Mouse (Mus musculus) kidney, embryonic 14.5 days (tissue): ENCODE measurements around the gene Plekhn1. TPM values are rescaled to one million over a fixed set of nuclear protein-coding genes. Genes with fewer than 3 reads are reported as not detected.

ENCODE experiments used
- ATAC-seq: fragments of 200-750 bp; cut with Nextera tagmentation; 2 replicates; pipeline ENCODE4 v1.8.0; 2017; ENCODE audit warnings: moderate number of reproducible peaks, mild to moderate bottlenecking, moderate TSS enrichment, moderate library complexity; ENCODE audit not compliant: low FRiP score, low TSS enrichment
- H3K27ac ChIP-seq: fragments of 300-500 bp; sonication (generic); 2 replicates; pipeline ENCODE4 v1.5.1; 2014; ENCODE audit warnings: low read depth, mild to moderate bottlenecking, low read length, moderate library complexity, mixed read lengths
- H3K27me3 ChIP-seq: fragments of 300-500 bp; sonication (generic); 2 replicates; pipeline ENCODE4 v1.6.1; 2014; ENCODE audit warnings: mild to moderate bottlenecking, low read length; ENCODE audit not compliant: control insufficient read depth, insufficient read depth
- H3K36me3 ChIP-seq: fragments of 300-500 bp; sonication (generic); 2 replicates; pipeline ENCODE4 v1.6.1; 2014; ENCODE audit warnings: low read length, mixed read lengths; ENCODE audit not compliant: control insufficient read depth, insufficient read depth
- H3K4me1 ChIP-seq: fragments of 300-500 bp; sonication (generic); 2 replicates; pipeline ENCODE4 v1.6.1; 2014; ENCODE audit warnings: low read length, mixed read lengths; ENCODE audit not compliant: control insufficient read depth, insufficient read depth
- H3K4me2 ChIP-seq: fragments of 300-500 bp; sonication (generic); replicated peaks from 2 replicates; pipeline ENCODE4 v1.6.1; 2014; ENCODE audit warnings: low read depth, mild to moderate bottlenecking, low read length
- H3K4me3 ChIP-seq: fragments of 300-500 bp; sonication (generic); 2 replicates; pipeline ENCODE4 v1.5.1; 2014; ENCODE audit warnings: mild to moderate bottlenecking, low read length
- H3K9ac ChIP-seq: fragments of 300-500 bp; sonication (generic); 2 replicates; pipeline ENCODE4 v1.6.1; 2014; ENCODE audit warnings: low read depth, mild to moderate bottlenecking, low read length, moderate library complexity
- H3K9me3 ChIP-seq: fragments of 300-500 bp; sonication (generic); 2 replicates; pipeline ENCODE4 v1.6.1; 2016; ENCODE audit warnings: low read length; ENCODE audit not compliant: control insufficient read depth
- WGBS: fragments of 180-500 bp; shearing (Covaris S2); extraction: QIAGEN DNeasy Blood & Tissue Kit; methylation state at CpG from one replicate; pipeline ENCODE4 v1.1.7; 2014; 5-methylcytosine and 5-hydroxymethylcytosine counted together
- polyA plus RNA-seq: library from polyadenylated mRNA; unstranded; fragments of >200 nt; fragmentation: Nextera tagmentation; extraction: Ambion mirVana; gene quantifications from 2 replicates; pipeline ENCODE4 v1.2.1, GENCODE M21; 2014

Gene Plekhn1
- polyA plus RNA-seq, 1 experiment from 2014 or later, result 20.3 TPM

DNA sequence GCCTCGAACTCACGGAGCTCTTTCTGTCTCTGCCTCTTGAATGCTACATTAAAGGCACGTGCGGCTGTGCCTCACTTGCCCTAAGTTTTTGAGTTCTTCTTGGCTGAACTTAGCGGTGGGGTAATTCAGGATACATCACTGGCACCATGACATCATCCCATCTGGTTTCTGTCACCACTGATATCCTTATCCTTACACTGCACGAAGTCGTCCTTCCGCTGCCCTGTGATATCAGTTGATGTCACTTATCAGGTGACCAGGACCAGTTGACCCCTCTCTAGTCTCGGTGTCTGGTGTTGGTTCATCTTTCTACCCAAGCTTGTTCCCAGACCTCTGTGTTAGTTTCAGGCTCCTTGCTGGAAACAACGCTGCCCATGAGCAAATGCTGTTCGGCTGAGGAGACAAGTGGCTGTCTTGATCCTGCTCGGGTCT is 32.2 kb downstream of the Plekhn1 start:
- H3K27me3 ChIP-seq, result no peaks in the 10 kb centered on the region; the same call in 1 of the 2 replicates
- H3K4me1 ChIP-seq, result no peaks in the 10 kb centered on the region
- no peak for ATAC-seq
- H3K4me3 ChIP-seq, result peak overlapping the region; percentile 50
- no peak overlapping the region for H3K9ac ChIP-seq
- WGBS, result 47% methylated on average over 12 of the region's 12 CpGs
- H3K9me3 ChIP-seq, result no peaks in the 10 kb centered on the region
- H3K27ac ChIP-seq, result no peak overlapping the region
- H3K4me2 ChIP-seq, result peak overlapping the region; percentile 88
- no peaks in the 10 kb centered on the region for H3K36me3 ChIP-seq

DNA sequence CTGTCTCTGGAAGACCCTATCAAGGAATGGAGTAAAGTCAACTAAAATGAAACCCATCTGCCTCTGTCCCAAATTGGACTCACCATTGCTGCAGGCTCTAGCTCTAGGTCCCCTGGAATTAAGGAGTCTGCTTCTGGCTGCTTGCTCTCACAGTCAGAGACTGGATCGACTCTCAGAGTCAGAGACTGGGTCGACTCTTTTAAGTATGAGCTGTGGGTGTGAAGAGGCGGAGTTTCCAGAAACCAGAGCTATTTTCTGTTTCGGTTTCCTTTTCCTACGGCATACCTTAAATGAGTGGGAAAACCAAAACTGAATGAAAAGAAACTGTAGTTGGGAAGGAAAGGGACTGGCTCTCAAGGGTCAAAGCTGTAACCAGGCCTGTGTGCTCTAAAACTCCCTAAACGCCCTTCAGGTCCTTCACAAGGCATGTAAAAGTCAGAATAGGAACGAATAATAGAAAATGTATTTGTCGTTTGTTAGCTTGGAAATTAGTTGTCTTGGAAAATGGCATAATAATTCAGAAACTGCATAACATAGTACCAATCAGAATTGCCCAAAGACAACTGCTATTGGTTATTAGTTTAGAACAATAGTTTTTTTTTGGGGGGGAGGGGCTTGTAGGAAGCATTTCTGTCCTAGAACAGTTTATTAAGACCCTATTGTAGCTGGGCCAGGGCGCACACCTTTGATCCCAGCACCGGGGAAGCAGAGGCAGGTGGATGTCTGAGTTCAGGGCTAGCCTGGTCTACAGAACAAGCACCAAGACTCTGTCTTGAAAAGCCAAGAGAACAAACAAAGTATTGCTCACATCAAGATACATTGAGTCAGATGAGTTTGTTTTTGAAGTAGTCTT is 33.8 kb downstream of the Plekhn1 start, which contains the start of gene Isg15:
Gene Isg15, minus strand, starts transcription at position 196 of the 853 bp plus-strand sequence.
- 56% methylated on average over 10 of the region's 10 CpGs for WGBS
- Histone ChIP-seq H3K9ac (no peak within 1 kb of the TSS), H3K4me3 (no peak within 1 kb of the TSS), H3K27ac (no peak within 1 kb of the TSS), H3K36me3 (no peaks in the 10 kb centered on the region), H3K9me3 (no peaks in the 10 kb centered on the region), H3K27me3 (no peaks in the 10 kb centered on the region; the same call in 1 of the 2 replicates), H3K4me2 (no peak within 1 kb of the TSS), H3K4me1 (peaks cover 4% of the 10 kb centered on the region)
- no peak for ATAC-seq

DNA sequence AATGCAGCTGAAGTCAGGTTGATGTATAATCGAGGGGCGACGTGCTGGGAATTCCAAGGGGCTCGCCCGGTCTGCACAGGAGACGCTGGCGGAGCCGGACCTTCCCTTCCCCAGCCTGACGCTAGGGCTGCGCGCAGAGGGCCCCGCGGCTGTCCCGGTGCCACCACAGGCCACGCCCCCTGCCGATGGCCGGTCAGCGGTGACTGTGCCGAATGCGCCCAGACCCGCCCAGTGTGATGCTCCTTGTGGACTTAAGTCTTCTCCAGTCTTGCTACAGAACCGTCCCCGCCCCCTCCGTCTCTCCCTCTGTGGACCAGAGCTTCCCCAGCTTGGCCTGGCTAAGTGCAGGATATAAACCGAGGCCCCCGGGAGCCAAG is 36.8 kb downstream of the Plekhn1 start:
- Histone ChIP-seq H3K9me3 (no peaks in the 10 kb centered on the region), H3K27me3 (no peaks in the 10 kb centered on the region), H3K4me1 (peaks cover 34% of the 10 kb centered on the region), H3K4me2 (peak overlapping the region; percentile 55), H3K36me3 (peaks cover 19% of the 10 kb centered on the region; the same call in 1 of the 2 replicates), H3K9ac (peak overlapping the region; percentile 63; the same call in 1 of the 2 replicates), H3K27ac (peak overlapping the region; percentile 95), H3K4me3 (peak overlapping the region; percentile 82)
- WGBS, result under 1% methylated on average over 22 of the region's 26 CpGs
- ATAC-seq, result peak; percentile 93

DNA sequence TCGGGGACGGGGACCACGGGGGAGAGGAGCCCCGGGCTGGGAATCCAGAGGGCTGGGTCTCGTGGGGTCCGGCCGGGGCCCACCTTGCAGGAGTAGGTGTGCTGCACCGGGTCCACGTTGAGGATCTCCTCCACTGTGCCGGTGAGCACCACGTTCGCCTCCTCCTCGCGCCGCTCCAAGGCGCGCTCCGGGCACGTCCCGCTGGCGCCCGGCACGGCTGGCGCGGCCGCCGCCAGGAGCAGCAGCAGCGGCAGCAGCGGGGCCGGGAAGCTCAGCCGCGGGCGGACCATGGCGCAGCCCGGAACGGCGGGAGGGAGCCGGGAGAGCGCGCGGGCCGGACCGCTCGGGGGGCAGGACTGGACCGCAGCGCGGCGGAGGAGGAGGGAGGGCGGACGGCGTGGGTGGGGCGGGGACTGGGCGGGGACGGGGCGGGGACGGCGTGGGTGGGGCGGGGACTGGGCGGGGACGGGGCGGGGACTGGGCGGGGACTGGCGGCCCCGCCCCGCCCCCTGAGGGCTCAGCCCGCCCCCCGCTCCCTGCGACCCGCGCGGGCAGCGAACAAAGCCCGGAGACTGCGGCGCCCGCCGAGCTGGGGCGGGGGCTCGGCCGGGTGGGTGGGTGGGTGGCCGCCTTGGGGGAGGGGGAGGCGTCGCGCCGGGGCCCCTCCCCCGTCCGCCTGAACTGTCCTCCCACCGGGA is 37.4 kb downstream of the Plekhn1 start, which contains the start of gene Agrn:
Gene Agrn, minus strand, starts transcription at position 358 of the 698 bp plus-strand sequence.
- H3K9me3 ChIP-seq, result no peaks in the 10 kb centered on the region
- no peaks in the 10 kb centered on the region for H3K27me3 ChIP-seq
- peak within 1 kb of the TSS; percentile 95 for H3K27ac ChIP-seq
- peak within 1 kb of the TSS; percentile 82 for H3K4me3 ChIP-seq
- peaks cover 39% of the 10 kb centered on the region for H3K4me1 ChIP-seq
- peak; percentile 85 for ATAC-seq
- WGBS, result 1% methylated on average over 23 of the region's 88 CpGs
- peaks cover 25% of the 10 kb centered on the region; the same call in 1 of the 2 replicates for H3K36me3 ChIP-seq
- peak within 1 kb of the TSS; percentile 91 for H3K9ac ChIP-seq
- peak within 1 kb of the TSS; percentile 85 for H3K4me2 ChIP-seq

DNA sequence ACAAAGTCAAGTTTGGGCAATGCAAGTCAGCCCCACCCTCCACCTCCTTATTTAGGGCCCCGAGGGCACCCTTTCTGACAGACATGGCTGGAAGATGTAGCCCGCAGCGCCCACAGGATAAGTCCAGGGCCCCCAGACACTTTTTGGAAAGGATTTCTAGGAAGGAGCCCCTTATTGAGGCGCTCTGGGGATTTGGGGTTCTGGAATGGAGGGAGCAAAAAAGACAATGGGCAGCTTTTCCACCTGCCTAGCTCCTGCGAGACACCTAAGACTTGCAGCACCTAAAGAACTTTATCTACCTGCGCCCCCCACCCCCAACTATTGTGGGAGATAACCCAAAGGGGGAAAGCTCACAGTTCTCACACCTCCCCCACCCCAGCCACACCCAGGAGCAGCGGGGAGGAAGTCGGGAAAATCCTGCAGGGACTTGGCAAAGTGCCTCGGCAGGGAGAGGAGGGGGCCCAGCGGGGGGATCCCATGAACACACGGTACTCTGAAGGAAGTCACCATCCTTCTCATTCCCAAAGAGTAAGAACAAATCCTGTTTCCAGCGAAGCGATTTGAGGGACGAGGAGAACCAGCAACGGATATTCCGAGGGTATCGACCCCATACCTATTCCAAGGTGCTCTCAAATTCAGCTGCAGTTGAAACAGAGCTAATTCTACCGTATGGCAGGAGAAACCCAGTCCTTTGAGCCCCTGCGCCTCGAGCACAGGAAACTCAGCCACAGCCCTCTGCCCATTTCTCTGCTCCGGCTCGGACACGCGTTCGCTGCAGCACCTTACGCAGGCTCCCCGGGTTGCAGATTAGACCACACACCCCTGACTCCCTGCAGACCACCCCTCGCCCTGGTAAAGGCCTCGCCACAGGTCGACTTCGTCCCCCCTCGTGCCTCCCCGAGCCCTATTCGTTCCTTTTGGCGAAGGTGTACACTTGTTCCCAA is 38.5 kb downstream of the Plekhn1 start:
- Histone ChIP-seq H3K9me3 (no peaks in the 10 kb centered on the region), H3K36me3 (peaks cover 35% of the 10 kb centered on the region), H3K27ac (peak overlapping the region; percentile 71; the same call in 1 of the 2 replicates), H3K4me2 (peak overlapping the region; percentile 85), H3K9ac (peak overlapping the region; percentile 91), H3K4me1 (peaks cover 49% of the 10 kb centered on the region), H3K27me3 (no peaks in the 10 kb centered on the region), H3K4me3 (peak overlapping the region; percentile 82)
- 4% methylated on average over 35 of the region's 35 CpGs for WGBS
- ATAC-seq, result no peak

DNA sequence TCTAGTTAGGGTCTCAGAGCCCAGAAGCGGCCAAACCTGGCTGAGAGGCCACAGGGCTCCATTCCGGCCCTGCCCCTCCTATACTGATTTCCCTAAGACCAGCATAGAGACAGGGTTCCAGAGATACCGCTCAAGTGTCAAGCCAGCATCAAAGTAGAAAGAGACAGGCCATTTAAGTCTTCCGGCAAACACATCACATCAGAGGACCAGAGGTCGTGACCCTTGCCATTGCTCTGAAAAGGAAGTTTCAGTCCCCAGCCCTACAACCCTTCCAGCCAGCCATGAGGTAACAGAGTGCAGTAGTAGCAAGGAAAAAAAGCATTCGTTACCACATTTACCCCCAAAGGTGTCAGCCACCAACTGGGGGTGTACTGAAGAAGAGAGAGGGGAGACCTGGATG is 40.3 kb downstream of the Plekhn1 start:
- Histone ChIP-seq H3K36me3 (peaks cover 49% of the 10 kb centered on the region), H3K4me1 (peaks cover 64% of the 10 kb centered on the region), H3K27me3 (no peaks in the 10 kb centered on the region), H3K9me3 (no peaks in the 10 kb centered on the region), H3K4me2 (peak overlapping the region; percentile 85), H3K9ac (no peak overlapping the region), H3K4me3 (peak overlapping the region; percentile 6; the same call in 1 of the 2 replicates), H3K27ac (peak overlapping the region; percentile 44; the same call in 1 of the 2 replicates)
- 41% methylated on average over 6 of the region's 6 CpGs for WGBS
- no peak for ATAC-seq

DNA sequence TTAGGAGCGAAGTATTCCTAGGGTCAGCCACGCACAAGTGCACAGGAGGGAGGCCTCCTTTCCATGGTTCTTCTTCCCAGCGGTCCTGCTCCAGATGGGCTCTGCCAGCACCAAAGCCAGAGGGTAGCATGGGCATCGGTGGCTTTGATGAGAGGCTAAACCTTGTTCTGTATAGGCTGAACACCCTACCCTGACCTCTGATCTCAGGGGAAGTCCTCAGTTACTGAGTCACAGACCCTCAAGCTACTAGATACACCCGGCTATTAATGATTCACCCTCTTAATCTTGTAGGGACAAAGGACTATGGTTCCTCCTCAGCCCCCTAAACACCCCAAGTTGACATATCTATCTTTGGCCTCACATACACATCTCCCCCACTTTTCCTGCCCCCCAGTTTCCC is 40.8 kb downstream of the Plekhn1 start:
- 69% methylated on average over 5 of the region's 5 CpGs for WGBS
- Histone ChIP-seq H3K4me1 (peaks cover 69% of the 10 kb centered on the region), H3K9me3 (no peaks in the 10 kb centered on the region), H3K4me2 (peak overlapping the region; percentile 85), H3K9ac (no peak overlapping the region), H3K27ac (peak overlapping the region; percentile 44; the same call in 1 of the 2 replicates), H3K27me3 (no peaks in the 10 kb centered on the region), H3K36me3 (peaks cover 49% of the 10 kb centered on the region), H3K4me3 (0 out of 2 replicates have a peak overlapping the region, but pooled peaks have one; percentile 6)
- no peak for ATAC-seq

DNA sequence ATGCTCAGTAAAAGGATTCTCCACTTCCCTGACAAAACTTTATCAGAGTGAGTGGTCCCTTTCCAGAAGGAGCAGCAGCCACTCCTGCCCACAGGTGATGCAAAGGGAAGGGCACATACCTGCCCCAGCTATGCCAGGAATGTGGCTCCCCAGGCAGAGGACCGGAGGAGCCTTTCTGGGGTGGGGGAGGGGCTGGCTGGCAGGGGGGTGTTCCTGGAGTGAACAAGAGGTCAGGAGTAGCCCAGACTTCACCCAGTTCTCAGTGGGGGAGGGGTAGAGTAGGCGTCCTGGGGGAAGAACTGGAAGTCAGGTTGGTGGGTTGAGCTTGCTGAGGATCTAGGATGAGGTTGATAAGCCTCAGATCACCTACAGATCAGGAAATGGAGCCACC is 41.5 kb downstream of the Plekhn1 start:
- ATAC-seq, result no peak
- no peak overlapping the region for H3K4me3 ChIP-seq
- H3K9me3 ChIP-seq, result no peaks in the 10 kb centered on the region
- H3K4me1 ChIP-seq, result peaks cover 76% of the 10 kb centered on the region
- H3K27ac ChIP-seq, result peak overlapping the region; percentile 73
- peaks cover 51% of the 10 kb centered on the region for H3K36me3 ChIP-seq
- no peaks in the 10 kb centered on the region for H3K27me3 ChIP-seq
- H3K9ac ChIP-seq, result no peak overlapping the region
- WGBS, result 20% methylated on average over 2 of the region's 2 CpGs
- H3K4me2 ChIP-seq, result peak overlapping the region; percentile 2; the same call in 1 of the 2 replicates
